In genomic region chr14:26413581-26413980, GRCm38 (mm10) we compare ENCODE assay signal across 8 mouse cellular contexts.
"Had no signal": no experiment of that assay in that cellular context is flagged by ENCODE, and none has a peak within 500 bp of the region (broad histone marks: within the 10 kb centered on the region; RNA-seq: fewer than 3 reads in every experiment).

No protein-coding gene starts in this region.

- DNase-seq: liver, postnatal 0 days; lung, adult 2 months; lung, postnatal 14 days; lung, postnatal 36 days; right cerebral cortex, postnatal 14 days; thymus, adult 2 months; thymus, postnatal 25 days; thymus, postnatal 4 days had no signal
